Mouse (Mus musculus) erythroblast, embryonic 14.5 days (primary cell): ENCODE results near the gene Neu3.

Experiments used
- GATA1 ChIP-seq: IDR thresholded peaks from 2 replicates; pipeline ENCODE4 v1.6.1; 2012; ENCODE audit warnings: low read length, inconsistent platforms, mixed read lengths
- TAL1 ChIP-seq: IDR thresholded peaks from 3 replicates; pipeline ENCODE4 v1.6.1; 2012; ENCODE audit warnings: low read length, inconsistent platforms, mixed read lengths

GRCm38 (mm10) chr7:99838241-99838640 lies 10.0 kb upstream of the Neu3 start:
- TF ChIP-seq TAL1, result no peak
- TF ChIP-seq GATA1, result no peak
